Mouse (Mus musculus) small intestine, adult 2 months (tissue): ENCODE measurements at regions not wholly inside any gene's neighbourhood (a gene's known extent, or its start where the extent isn't known, plus 50 kb on each side); places are given as distances from the start of the nearest gene placed in this dataset.
A peak's percentile ranks its signal among the peaks of the same experiment; 100 is the strongest.

ENCODE experiments used
- H3K27ac ChIP-seq: fragments of 200-500 bp; 2 replicates; pipeline ENCODE4 v1.5.1; 2012; ENCODE audit warnings: low read depth, low read length, control low read depth, inconsistent platforms; ENCODE audit not compliant: insufficient read depth
- H3K27me3 ChIP-seq: fragments of 200-500 bp; 2 replicates; pipeline ENCODE4 v1.6.1; 2012; ENCODE audit warnings: mild to moderate bottlenecking, moderate library complexity, low read length, inconsistent platforms; ENCODE audit not compliant: control insufficient read depth, insufficient read depth
- H3K36me3 ChIP-seq: fragments of 200-500 bp; 2 replicates; pipeline ENCODE4 v1.6.1; 2012; ENCODE audit warnings: mild to moderate bottlenecking, low read length, control low read depth, inconsistent platforms; ENCODE audit not compliant: control insufficient read depth, insufficient read depth
- H3K4me1 ChIP-seq: fragments of 200-500 bp; 2 replicates; pipeline ENCODE4 v1.6.1; 2012; ENCODE audit warnings: low read length, inconsistent platforms, mixed read lengths; ENCODE audit not compliant: control insufficient read depth, insufficient read depth, insufficient read length
- H3K4me3 ChIP-seq: fragments of 200-500 bp; 2 replicates; pipeline ENCODE4 v1.5.1; 2012; ENCODE audit warnings: low read depth, mild to moderate bottlenecking, control low read depth, inconsistent platforms, low read length, moderate library complexity
- CTCF ChIP-seq: fragments of 200-500 bp; IDR thresholded peaks from 2 replicates; pipeline ENCODE4 v1.5.1; 2012; ENCODE audit warnings: low read depth, mild to moderate bottlenecking, control low read depth, inconsistent platforms, low read length, moderate library complexity, mixed read lengths; ENCODE audit not compliant: insufficient replicate concordance, insufficient read length; ENCODE audit errors: extremely low read depth
- POLR2A ChIP-seq: fragments of 200-500 bp; IDR thresholded peaks from 2 replicates; pipeline ENCODE4 v1.6.1; 2012; ENCODE audit warnings: low read depth, mild to moderate bottlenecking, control low read depth, inconsistent platforms, low read length, moderate library complexity
- WGBS: fragments of 180-500 bp; shearing (Covaris S2); methylation state at CpG from one replicate; pipeline ENCODE4 v1.1.7; 2018; 5-methylcytosine and 5-hydroxymethylcytosine counted together

DNA sequence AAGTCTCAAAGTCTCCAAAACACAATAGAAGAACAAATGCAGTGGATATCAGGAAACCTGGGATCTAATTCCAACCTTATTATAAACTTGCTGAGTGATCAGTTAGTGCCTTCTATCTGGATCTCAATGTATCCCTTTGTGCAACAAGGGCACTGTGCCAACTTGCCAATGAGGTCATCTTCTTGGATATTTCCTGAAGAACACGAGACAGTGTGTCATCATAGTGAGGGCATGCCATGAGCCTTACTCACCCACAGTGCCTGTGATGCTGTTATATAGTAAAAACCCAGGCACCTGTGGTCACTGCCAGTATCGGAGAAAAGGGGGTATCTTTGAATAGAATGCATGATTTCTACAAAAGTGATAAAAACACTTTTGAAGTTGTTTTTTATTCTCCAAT lies 60.2 kb upstream of the Cd34 start:
- H3K36me3 ChIP-seq, result no peaks in the 10 kb centered on the region
- no peak overlapping the region for H3K4me3 ChIP-seq
- no peaks in the 10 kb centered on the region for H3K27me3 ChIP-seq
- no peak overlapping the region for H3K27ac ChIP-seq
- TF ChIP-seq CTCF (no peak), POLR2A (no peak)
- H3K4me1 ChIP-seq, result peaks cover 4% of the 10 kb centered on the region
- 48% methylated on average over 2 of the region's 2 CpGs for WGBS

DNA sequence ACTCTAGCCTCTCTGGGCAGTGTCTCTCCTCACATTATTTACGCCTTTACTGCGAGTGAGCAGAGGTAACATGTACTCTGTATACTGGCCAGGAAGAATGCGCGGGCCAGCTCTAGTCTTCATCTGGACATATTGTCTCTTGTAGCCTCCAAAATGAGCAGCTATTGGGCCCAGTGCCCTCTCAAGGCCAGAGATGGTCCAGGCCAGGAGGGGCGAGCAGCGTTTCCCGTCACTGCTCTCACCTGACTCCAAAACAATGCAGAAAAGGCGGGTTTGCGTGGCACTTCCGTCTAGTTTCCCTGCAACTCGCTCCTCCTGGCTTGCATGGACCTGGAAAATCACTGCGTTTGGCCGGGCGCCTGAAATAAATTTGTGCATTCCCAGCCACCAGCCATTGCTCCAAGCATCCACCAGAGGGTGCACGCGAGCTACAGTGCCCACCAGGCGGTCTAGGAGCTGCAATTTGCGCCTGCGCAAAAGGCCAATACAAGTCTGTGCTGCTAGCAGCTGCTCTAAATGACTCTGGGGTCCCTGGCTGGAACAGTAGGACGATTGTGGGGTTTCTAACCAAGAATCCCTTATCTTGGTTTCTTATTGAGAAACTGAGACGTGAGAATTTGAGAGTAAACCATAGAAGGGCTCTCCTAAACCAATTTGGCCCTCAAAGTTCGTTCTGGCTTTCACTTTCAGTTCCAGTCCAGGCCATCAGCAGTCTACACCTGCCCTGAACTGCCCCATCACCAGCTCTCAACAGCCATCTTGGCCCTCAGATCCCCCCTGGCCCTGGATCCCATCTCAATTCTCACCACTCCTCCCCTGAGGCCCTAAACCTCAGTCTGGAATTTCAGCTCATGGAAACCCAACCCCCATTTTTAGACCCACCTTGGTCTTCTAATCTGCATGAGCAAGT lies 59.0 kb upstream of the Cd34 start:
- peaks cover 4% of the 10 kb centered on the region for H3K4me1 ChIP-seq
- TF ChIP-seq CTCF, result peak; percentile 96
- no peak for TF ChIP-seq POLR2A
- 13% methylated on average over 22 of the region's 22 CpGs for WGBS
- peak overlapping the region; percentile 51; the same call in 1 of the 2 replicates for H3K27ac ChIP-seq
- peak overlapping the region; percentile 30 for H3K4me3 ChIP-seq
- H3K27me3 ChIP-seq, result no peaks in the 10 kb centered on the region
- H3K36me3 ChIP-seq, result no peaks in the 10 kb centered on the region

DNA sequence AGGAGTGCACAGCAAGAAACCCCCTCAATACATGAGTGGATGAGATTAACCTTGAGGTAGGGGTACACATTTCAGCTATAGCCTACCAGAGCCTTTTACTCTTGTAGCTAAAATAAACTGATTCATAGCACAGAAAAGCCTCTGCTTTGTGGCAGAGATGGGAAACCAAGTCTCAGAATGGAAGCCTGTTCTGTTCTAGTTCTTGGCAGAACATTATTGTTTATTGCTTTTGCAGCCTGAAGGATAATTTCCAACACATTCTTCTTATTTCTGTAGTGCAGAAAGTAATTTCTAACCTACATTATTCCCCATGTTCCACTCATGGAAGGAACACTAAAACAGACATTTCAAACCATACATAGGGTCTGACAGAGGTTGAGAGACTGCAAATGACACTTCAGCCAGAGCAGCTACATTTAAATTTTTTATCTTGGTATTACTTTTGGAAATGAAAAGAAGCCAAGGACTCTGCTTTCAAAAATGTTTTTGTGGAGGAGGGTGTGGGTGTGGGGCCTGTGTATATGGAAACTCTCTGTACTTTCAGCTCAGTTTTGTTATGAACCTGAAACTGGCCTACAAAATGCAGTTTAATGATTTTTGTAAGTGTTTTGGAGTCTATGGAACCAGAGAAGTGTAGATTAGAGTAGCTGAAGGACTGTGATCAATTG lies 56.9 kb upstream of the Cd34 start:
- no peaks in the 10 kb centered on the region for H3K27me3 ChIP-seq
- H3K4me1 ChIP-seq, result peaks cover 4% of the 10 kb centered on the region
- no peaks in the 10 kb centered on the region for H3K36me3 ChIP-seq
- no peak overlapping the region for H3K4me3 ChIP-seq
- H3K27ac ChIP-seq, result no peak overlapping the region
- TF ChIP-seq CTCF (no peak), POLR2A (no peak)

DNA sequence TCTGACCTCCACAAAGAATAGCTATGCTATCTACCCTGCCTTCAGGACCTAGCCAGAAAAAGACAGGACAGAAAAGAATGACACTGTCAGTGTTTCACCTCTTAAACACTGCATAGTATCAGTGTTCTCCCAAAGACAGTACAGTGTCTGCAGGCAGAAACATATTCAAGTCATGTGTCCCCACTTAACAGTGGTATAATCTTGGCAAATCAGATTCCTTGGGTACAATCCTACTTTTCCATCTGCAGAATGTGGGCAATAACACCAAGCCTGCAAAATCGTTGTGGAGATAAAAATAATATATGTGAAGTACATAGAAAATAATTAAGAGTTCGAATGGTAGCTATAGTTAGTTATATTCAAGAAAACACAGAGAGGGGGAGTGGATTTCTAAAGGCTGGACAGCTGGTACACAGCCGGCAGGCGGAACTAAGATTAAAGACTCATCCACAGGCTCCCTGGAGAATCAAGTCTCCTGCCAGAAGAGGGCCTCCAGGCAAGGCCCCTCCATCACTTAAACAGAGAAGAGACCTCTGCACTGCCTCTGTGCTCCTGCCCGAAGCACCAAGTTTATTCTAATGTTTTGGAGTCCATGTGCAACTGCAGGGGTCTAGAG lies 53.4 kb upstream of the Cd34 start:
- 63% methylated on average over 5 of the region's 5 CpGs for WGBS
- no peak overlapping the region for H3K27ac ChIP-seq
- H3K27me3 ChIP-seq, result no peaks in the 10 kb centered on the region
- no peak overlapping the region for H3K4me3 ChIP-seq
- TF ChIP-seq POLR2A (no peak), CTCF (no peak)
- no peaks in the 10 kb centered on the region for H3K36me3 ChIP-seq
- no peaks in the 10 kb centered on the region for H3K4me1 ChIP-seq

DNA sequence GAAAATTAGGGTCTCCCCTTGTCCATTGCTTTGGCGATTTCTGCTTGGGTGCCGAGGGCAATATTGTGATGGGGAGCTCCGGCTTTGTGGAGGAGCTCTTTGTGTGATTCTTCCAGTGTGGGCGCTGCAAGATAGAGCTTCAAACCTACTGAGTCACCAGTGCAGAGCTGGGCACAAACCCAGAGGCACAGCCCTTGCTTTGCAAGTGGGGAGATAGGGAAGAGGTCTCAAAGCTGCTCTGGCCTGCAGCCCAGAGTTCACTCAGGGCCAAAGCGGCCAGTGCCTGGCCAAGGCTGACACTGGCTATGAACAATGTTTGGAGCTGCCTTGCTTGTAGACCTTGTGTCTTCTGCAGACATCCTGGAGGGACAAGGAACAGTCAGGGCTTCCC lies 52.9 kb upstream of the Cd34 start:
- Histone ChIP-seq H3K4me1 (no peaks in the 10 kb centered on the region), H3K27me3 (no peaks in the 10 kb centered on the region), H3K4me3 (no peak overlapping the region), H3K36me3 (no peaks in the 10 kb centered on the region), H3K27ac (no peak overlapping the region)
- 74% methylated on average over 5 of the region's 5 CpGs for WGBS
- TF ChIP-seq CTCF (no peak), POLR2A (no peak)
